Comparison of ENCODE assay signal across 8 mouse cellular contexts in genomic region chr16:16224506-16224924, GRCm38 (mm10). TPM values are rescaled to one million over a fixed set of nuclear protein-coding genes. Genes with fewer than 3 reads are reported as not detected.
DNase-seq lines count a peak whose midpoint lies in the region; ATAC-seq lines count a peak whose summit lies in the region.

No protein-coding gene starts in this region.

- H3K4me1 ChIP-seq in neural tube, embryonic 15.5 days, result no peaks in the 10 kb centered on the region
- H3K4me1 ChIP-seq in forebrain, embryonic 10.5 days, result peaks cover 29% of the 10 kb centered on the region

- no peak for ATAC-seq in neural tube, embryonic 15.5 days (ENCODE audit: low FRiP score)

- intact Hi-C loops in left cerebral cortex, postnatal 25 days (cut with DNase I), result no loop called here

- H3K4me2 ChIP-seq in neural tube, embryonic 15.5 days, result no peak overlapping the region

- no peak overlapping the region for H3K4me3 ChIP-seq in neural tube, embryonic 15.5 days (replicated peaks)
- H3K4me3 ChIP-seq in forebrain, embryonic 10.5 days, result no peak overlapping the region; the same call in 1 of the 2 replicates

- 30% methylated on average over 4 of the region's 4 CpGs for WGBS in neural tube, embryonic 15.5 days
- WGBS in forebrain, embryonic 10.5 days, result 27% methylated on average over 4 of the region's 4 CpGs

- DNase-seq in neural tube, embryonic 10.5 days (ENCODE audit: extremely low spot score, low spot score), result peak; percentile 20
- peak; percentile 56 for DNase-seq in forebrain, embryonic 10.5 days (ENCODE audit: extremely low spot score, low spot score)
- peak; percentile 50 to 64 for DNase-seq in kidney, adult 8-10 months
- DNase-seq in lung, postnatal 14 days, result peak; percentile 48
- DNase-seq in spleen, postnatal 10 days (ENCODE audit: low spot score in 2 of 2), result no peak
- DNase-seq in left cerebral cortex, postnatal 25 days (ENCODE audit: low spot score in 2 of 2), result no peak
- no peak for DNase-seq in right cerebral cortex, adult 18-20 months

- no peaks in the 10 kb centered on the region for H3K9me3 ChIP-seq in neural tube, embryonic 15.5 days (replicated peaks)
- H3K9me3 ChIP-seq in forebrain, embryonic 10.5 days, result no peaks in the 10 kb centered on the region

- H3K27ac ChIP-seq in neural tube, embryonic 15.5 days (replicated peaks), result no peak overlapping the region
- H3K27ac ChIP-seq in forebrain, embryonic 10.5 days, result peak overlapping the region; percentile 79

- H3K9ac ChIP-seq in neural tube, embryonic 15.5 days (replicated peaks), result no peak overlapping the region

- H3K36me3 ChIP-seq in neural tube, embryonic 15.5 days, result no peaks in the 10 kb centered on the region
- no peaks in the 10 kb centered on the region for H3K36me3 ChIP-seq in forebrain, embryonic 10.5 days (replicated peaks)

- H3K27me3 ChIP-seq in neural tube, embryonic 15.5 days (replicated peaks), result no peaks in the 10 kb centered on the region
- H3K27me3 ChIP-seq in forebrain, embryonic 10.5 days (ENCODE audit: poor library complexity, severe bottlenecking), result no peaks in the 10 kb centered on the region

RNA-seq across cellular contexts. Expression of gene Pkp2, which starts 11.4 kb away (rescaled TPM):
- polyA plus RNA-seq in neural tube, embryonic 15.5 days (2015; fragmentation: Nextera tagmentation; extraction: Ambion mirVana), result 1.9 and 3.3 TPM in 2 replicates
- polyA plus RNA-seq in forebrain, embryonic 10.5 days (2016; fragmentation: Nextera tagmentation; extraction: Ambion mirVana), result 6.4 and 8.2 TPM in 2 replicates
- 1 to 10 TPM; 5.7 to 6.3 TPM for total RNA-seq in left cerebral cortex, postnatal 25 days (2021)

Comparison
In these comparisons a context has a peak if more than half of its experiments do, and no peak if none do; other contexts are left out.
1. DNase-seq: peak in neural tube, embryonic 10.5 days (single experiment), forebrain, embryonic 10.5 days (single experiment), kidney, adult 8-10 months (2 of 2) and lung, postnatal 14 days (single experiment); none in spleen, postnatal 10 days (0 of 2), left cerebral cortex, postnatal 25 days (0 of 2) and right cerebral cortex, adult 18-20 months (single experiment).